Mouse (Mus musculus) bone marrow macrophage, adult 2 months (primary cell): ENCODE results near the gene Sp110.
"Not testable (repeated sequence)": the region's sequence is repeated elsewhere in the genome, so short reads cannot be mapped to it uniquely, and the experiment has no call there.

Experiments
- CTCF ChIP-seq: IDR thresholded peaks from 2 replicates; pipeline ENCODE4 v1.5.1; 2012; ENCODE audit warnings: low read depth, mild to moderate bottlenecking, low read length, moderate library complexity
- POLR2A ChIP-seq: IDR thresholded peaks from 2 replicates; pipeline ENCODE4 v1.6.1; 2012; ENCODE audit warnings: mild to moderate bottlenecking, low read depth, low read length, borderline replicate concordance

GRCm38 (mm10) chr1:85617161-85617560, 18.5 kb upstream of the Sp110 start:
- not testable (repeated sequence) for TF ChIP-seq CTCF, POLR2A
